Mouse (Mus musculus): ENCODE measurements around the gene Myo18b.

GRCm38 (mm10) chr5:112645535-112645934, 250.6 kb downstream of the Myo18b start:
- no peak for TF ChIP-seq POLR2A (IDR thresholded peaks at IDR 0.05; ENCODE audit: borderline replicate concordance, insufficient read depth, low read length)
- no peak for TF ChIP-seq CTCF (IDR thresholded peaks at IDR 0.05; ENCODE audit: borderline replicate concordance, insufficient read depth, low read depth, low read length)
